Mouse (Mus musculus) kidney, postnatal 25 days (tissue): Measurements from ENCODE around the gene Zfp512b.

Experiments
- DNase-seq, 2 experiments: peaks; one replicate each; pipeline ENCODE4 v3.0.0; 2021; ENCODE audit warnings: mixed read lengths in 2 of 2

The Zfp512b gene

GRCm38 (mm10) chr2:181572921-181573920 is 19.4 kb downstream of the Zfp512b start:
- DNase-seq, result peak in 1 of 2 experiments; percentile 31

GRCm38 (mm10) chr2:181571941-181572670 is 20.5 kb downstream of the Zfp512b start:
- DNase-seq, result peak in 1 of 2 experiments; percentile 28

GRCm38 (mm10) chr2:181570921-181571595 is 21.5 kb downstream of the Zfp512b start:
- DNase-seq, result peak in 1 of 2 experiments; percentile 24

- DNase-seq, result peak in 1 of 2 experiments; percentile 20
Observed at GRCm38 (mm10) chr2:181570375-181570774, 22.2 kb downstream of the Zfp512b start.

GRCm38 (mm10) chr2:181569856-181570255 is 22.7 kb downstream of the Zfp512b start:
- peak in 1 of 2 experiments; percentile 31 for DNase-seq

- peak; percentile 65 to 83 for DNase-seq
Observed at GRCm38 (mm10) chr2:181568272-181569008, 24.2 kb downstream of the Zfp512b start.

GRCm38 (mm10) chr2:181567338-181567737 is 25.3 kb downstream of the Zfp512b start:
- DNase-seq, result no peak

- DNase-seq, result no peak
Observed at GRCm38 (mm10) chr2:181553772-181554171, 38.8 kb downstream of the Zfp512b start.

GRCm38 (mm10) chr2:181550233-181550632 is 42.4 kb downstream of the Zfp512b start:
- DNase-seq, result no peak

GRCm38 (mm10) chr2:181548682-181549081 is 43.9 kb downstream of the Zfp512b start:
- no peak for DNase-seq

GRCm38 (mm10) chr2:181548227-181548626 is 44.4 kb downstream of the Zfp512b start:
- no peak for DNase-seq

- DNase-seq, result no peak
Observed at GRCm38 (mm10) chr2:181546142-181546541, 46.5 kb downstream of the Zfp512b start.

GRCm38 (mm10) chr2:181541761-181542380 is 50.7 kb downstream of the Zfp512b start:
- no peak for DNase-seq

GRCm38 (mm10) chr2:181537444-181538047 is 55.1 kb downstream of the Zfp512b start:
- peak; percentile 8 to 52 for DNase-seq

GRCm38 (mm10) chr2:181536410-181536809 is 56.2 kb downstream of the Zfp512b start:
- no peak for DNase-seq

GRCm38 (mm10) chr2:181532589-181532988 is 60.0 kb downstream of the Zfp512b start:
- DNase-seq, result no peak
